Mouse (Mus musculus): ENCODE data around the gene Ninj1. TPM values are rescaled to one million over a fixed set of nuclear protein-coding genes. Genes with fewer than 3 reads are reported as not detected.
A peak's percentile ranks its signal among the peaks of the same experiment; 100 is the strongest.

Gene Ninj1
- total RNA-seq (2017) = 58.6 and 65.6 TPM in 2 replicates

DNA sequence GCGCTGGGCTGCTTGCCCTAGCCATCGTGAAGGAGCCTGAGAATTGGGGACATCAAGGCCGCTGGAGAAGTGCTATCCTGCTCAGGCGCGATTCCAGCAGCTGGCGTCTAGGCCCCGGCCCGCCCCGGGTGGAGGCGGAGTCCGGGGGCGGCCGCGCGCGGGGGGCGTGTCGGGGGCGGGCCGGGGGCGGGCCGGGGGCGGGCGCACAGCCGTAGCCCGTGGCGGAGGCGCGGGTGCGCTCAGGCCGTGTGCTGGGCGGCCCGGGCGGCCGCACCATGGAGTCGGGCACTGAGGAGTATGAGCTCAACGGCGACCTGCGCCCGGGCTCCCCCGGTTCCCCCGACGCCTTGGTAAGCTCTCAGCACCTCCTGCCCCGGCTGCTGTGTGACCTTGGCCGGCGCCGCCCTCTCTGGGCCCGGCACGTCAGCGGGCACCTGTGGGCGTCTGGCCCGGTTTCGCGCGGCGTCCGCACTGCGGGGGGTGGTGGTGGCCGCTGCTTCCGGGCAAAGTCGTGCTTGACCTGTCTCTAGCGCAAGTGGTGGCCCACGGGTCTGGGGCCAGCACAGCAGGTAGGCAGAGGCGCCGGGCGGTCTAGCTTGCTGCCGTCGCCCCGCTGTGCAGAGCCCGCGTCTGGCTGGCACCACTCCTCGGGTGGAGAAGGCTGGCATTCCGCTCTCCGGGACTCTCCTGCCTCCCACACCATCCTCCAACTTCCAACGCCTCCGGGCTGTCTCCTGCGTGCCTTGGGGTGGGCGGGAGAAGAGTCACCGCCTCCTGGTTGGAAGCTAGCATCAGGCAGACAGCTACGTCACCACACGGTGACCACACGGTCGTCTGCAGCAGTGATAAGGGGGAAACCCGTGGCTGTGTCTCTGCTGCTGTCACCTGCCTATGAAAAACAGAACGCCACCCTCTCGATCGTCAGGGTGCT is at the start of gene Ninj1:
Gene Ninj1 (plus strand): TSS at position 198 of the 931 bp plus-strand sequence.
- peak; percentile 84 to 87 for ATAC-seq (replicated peaks in 1 of 2; ENCODE audit: insufficient read depth in 1 of 2, low FRiP score in 2 of 2, low TSS enrichment in 1 of 2, low read depth in 1 of 2, poor library complexity in 2 of 2, severe bottlenecking in 2 of 2)

DNA sequence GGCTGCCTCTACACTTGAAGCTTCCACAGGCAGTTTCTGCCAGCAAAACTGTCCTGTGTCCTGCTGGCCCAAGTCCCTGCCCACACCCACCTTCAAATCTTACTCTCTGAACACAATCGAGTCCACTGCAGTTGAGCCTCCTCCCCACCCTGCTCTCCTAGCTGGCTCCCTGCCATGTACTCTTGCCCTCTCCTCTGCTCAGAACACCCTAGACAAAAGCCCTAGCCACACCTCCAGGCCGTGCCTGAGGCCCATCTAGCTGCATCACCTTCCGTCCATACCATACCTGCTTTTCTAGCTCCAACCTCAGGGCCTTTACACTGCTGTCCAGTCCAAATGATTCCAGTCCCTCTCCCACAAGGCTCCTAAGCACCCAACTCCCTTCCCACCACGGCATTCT is 46.7 kb upstream of the Ninj1 start:
- no peak for ATAC-seq (replicated peaks in 1 of 2; ENCODE audit: insufficient read depth in 1 of 2, low FRiP score in 2 of 2, low TSS enrichment in 1 of 2, low read depth in 1 of 2, poor library complexity in 2 of 2, severe bottlenecking in 2 of 2)

DNA sequence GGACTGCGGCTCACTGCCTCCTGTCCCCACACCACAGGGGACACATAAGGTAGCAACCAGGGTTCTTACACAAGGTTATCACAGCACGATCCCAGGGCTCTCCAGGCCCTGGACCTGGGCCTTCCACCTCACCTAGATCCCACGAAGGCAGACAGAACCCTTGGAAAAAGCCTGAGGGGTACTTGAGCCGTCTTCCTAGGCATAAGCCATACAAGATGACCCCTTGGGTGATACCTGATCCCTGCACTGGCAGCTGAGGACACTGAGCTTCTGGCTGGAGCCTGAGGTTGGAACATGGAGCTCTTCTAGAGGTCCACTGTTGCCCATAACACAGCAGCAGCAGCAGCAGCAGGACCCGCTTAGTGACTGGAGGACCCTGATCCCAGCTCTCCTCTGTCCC is 44.9 kb upstream of the Ninj1 start:
- no peak for ATAC-seq (replicated peaks in 1 of 2; ENCODE audit: insufficient read depth in 1 of 2, low FRiP score in 2 of 2, low TSS enrichment in 1 of 2, low read depth in 1 of 2, poor library complexity in 2 of 2, severe bottlenecking in 2 of 2)

DNA sequence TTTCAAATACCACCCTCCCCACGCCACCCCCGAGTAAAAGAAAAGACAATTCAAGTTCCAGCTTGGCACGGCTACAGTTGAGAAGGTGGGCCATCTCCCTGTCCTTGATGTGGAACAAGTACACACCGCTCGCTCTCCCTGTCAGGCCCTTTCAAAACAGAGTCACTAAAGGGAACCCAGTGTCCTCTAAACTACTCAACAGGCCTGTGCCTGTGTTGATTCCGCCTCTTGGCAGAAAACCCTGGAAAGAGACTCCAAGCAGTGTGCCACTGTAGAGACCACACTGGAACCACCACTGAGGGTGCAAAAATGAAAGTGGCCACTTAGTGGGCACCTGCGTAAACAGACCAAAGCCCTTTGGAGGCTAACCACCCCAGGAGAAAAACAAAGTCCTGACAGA is 44.0 kb upstream of the Ninj1 start:
- ATAC-seq (replicated peaks in 1 of 2; ENCODE audit: insufficient read depth in 1 of 2, low FRiP score in 2 of 2, low TSS enrichment in 1 of 2, low read depth in 1 of 2, poor library complexity in 2 of 2, severe bottlenecking in 2 of 2) = no peak

DNA sequence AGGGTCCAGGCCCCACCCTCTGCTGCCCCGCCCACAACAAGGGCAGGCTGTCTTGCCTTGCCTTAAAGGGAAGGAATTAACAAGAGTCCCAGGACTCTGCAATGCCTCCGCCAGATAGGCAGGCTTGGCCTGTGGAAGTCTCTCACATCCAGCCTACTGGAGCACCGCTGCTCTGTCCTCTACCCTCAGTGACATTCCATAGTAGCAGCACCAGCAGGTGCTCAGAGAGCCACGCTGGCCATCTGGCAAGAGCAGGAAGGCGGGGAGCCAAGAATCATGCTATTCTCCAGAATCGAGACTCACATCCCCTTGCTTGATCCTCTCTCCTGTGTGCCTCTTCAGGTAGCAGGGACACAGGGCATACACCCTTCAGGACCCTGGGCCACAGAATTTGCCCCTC is 42.8 kb upstream of the Ninj1 start:
- no peak for ATAC-seq (replicated peaks in 1 of 2; ENCODE audit: insufficient read depth in 1 of 2, low FRiP score in 2 of 2, low TSS enrichment in 1 of 2, low read depth in 1 of 2, poor library complexity in 2 of 2, severe bottlenecking in 2 of 2)

DNA sequence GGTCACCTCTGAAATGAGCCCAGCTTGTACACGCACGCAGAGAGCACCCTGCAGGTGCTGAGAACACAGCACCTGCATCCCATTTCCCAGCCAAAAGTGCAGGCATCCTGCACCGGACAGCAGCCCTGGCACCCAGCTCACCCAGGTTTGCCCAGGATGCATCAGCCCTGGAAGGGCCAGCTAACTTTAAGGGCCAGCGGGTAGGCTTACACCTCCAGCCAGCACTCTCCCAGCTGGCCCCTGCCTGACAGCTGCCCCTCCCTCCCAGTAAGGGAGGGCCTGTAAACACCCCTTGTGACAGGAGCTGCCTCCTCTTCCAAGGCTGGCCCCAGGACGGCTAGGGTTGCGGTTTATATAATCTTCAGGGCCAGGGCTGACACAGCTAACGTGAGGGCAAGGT is 41.9 kb upstream of the Ninj1 start:
- ATAC-seq (replicated peaks in 1 of 2; ENCODE audit: insufficient read depth in 1 of 2, low FRiP score in 2 of 2, low TSS enrichment in 1 of 2, low read depth in 1 of 2, poor library complexity in 2 of 2, severe bottlenecking in 2 of 2) = no peak

DNA sequence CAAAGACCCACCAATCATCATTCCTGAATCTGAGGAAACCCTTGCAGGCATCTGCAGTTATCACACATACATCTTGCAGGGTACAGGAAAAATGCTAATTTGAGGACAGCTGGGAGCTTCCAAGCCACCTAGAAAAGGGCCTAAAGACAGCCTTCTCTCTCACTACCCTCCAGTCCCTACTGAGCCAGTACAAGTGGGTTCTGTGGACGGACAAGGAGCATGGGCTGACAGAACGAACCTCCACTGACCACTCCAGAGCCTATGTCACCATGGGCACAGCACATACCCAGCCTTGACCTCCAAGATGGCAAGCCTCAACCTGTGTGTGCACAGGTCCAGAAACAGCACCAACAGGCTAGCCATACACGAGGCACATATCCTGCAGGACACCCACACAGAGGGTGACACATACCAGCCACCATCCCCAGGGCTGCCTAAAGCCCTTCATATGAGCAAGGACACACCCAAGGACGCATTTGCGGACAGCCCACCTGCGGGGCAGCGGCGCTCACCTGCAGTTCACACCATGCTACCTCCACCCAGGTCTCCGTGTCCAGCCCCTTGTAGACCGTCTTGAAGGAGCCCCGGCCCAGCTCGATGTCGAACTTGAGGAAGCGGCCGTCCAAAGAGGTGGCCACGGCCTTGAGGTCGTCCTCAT is 41.1 kb upstream of the Ninj1 start:
- no peak for ATAC-seq (replicated peaks in 1 of 2; ENCODE audit: insufficient read depth in 1 of 2, low FRiP score in 2 of 2, low TSS enrichment in 1 of 2, low read depth in 1 of 2, poor library complexity in 2 of 2, severe bottlenecking in 2 of 2)

DNA sequence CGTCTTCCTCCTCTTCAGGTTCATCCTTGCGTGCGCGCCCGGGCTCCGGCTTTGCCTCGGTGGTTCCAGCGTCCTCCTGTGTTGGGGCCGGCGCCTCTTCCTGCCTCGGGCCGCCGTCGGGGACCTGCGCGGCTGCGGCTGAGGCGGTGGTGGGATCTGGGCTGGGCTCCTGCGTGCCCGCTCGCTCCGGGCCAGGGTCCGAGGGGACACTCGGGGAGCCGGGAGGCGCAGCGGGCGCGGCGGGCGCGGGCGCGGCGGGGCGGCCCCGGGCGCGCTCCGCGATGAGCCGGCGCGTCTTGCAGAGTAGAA is 40.6 kb upstream of the Ninj1 start:
- ATAC-seq (replicated peaks in 1 of 2; ENCODE audit: insufficient read depth in 1 of 2, low FRiP score in 2 of 2, low TSS enrichment in 1 of 2, low read depth in 1 of 2, poor library complexity in 2 of 2, severe bottlenecking in 2 of 2) = no peak

DNA sequence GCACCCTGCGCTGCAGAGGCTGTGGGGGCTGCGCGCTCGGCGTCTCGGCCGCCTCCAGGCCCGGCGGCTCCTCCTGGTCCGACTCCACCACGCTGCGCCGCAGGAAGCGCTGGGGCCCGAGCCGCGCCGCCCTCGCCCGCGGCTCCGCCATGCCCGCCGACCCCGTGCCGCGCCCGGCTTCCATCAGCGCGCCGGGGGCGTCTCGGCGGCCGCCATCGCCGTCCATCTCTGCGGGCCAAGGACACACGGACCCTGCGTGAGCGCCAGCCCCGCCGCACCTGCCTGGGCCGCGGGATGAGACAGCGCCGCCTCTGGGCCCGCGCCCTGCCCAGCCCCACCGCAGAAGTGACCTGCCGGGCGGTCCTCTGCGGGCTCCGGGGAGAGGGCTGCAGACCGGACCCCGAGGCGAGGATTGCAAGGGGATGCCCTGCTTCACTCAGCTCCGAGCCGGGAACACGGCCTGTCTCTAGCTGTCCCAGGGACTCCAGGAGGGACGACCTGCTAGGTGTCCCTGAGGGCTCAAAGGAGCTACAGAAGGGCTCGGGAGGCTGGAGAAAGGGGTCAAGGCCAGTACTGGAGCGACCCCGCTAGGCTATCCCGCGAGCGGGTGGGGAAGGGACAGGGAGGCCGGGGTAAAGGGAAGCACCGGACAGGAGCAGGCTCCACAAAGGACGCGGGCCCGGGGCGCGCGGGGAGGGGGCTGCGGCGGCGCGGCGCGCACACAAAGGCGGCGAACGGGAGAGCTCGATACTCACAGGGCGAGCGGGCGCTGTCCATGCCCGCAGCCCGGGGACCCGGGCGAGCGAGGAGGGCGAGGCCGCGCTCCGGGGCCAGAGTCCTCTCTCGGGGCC is 40.1 kb upstream of the Ninj1 start:
- no peak for ATAC-seq (replicated peaks in 1 of 2; ENCODE audit: insufficient read depth in 1 of 2, low FRiP score in 2 of 2, low TSS enrichment in 1 of 2, low read depth in 1 of 2, poor library complexity in 2 of 2, severe bottlenecking in 2 of 2)

DNA sequence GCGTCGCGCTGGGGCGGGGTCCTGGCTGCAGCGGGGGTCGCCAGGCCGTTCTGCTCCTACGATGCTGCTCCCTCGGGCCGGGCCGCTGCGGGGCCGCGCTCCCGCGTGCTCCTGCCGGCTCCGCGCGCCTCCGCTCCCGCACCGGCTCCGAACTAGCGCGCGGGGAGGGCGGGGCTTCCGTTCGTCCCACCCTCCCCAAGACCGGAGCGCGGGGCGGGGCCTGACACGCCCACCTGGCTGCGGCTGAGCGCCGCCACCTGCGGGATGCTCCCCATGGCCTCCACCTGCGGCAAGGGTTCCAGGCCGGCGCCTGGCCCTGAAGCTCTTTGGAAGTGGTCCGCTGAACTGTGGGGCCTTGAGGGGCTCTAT is 39.4 kb upstream of the Ninj1 start, which contains the start of gene Wnk2:
Gene Wnk2 (minus strand): TSS at position 157 of the 369 bp plus-strand sequence.
- ATAC-seq (replicated peaks in 1 of 2; ENCODE audit: insufficient read depth in 1 of 2, low FRiP score in 2 of 2, low TSS enrichment in 1 of 2, low read depth in 1 of 2, poor library complexity in 2 of 2, severe bottlenecking in 2 of 2) = peak in 1 of 2 experiments; percentile 49; a peak in 1 of 4 replicates

DNA sequence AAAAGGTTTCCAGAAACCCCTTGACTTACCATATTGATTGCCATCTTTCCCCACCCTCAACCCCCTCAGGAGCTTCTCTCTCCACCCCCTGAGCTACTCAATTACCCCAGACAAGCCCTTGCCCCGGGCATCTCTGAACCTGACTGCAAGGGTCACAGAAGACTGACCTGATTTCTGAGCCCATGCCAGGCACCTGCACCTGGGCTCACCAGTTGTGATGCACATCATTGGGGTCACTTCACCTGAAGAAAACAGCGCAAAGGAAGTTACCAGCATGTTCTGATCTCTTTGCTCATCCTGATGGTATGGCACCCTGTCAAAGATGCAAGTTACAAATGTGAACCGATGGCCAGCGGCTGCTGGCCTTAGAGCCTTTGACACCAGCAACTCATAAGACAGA is 38.6 kb upstream of the Ninj1 start:
- no peak for ATAC-seq (replicated peaks in 1 of 2; ENCODE audit: insufficient read depth in 1 of 2, low FRiP score in 2 of 2, low TSS enrichment in 1 of 2, low read depth in 1 of 2, poor library complexity in 2 of 2, severe bottlenecking in 2 of 2)

DNA sequence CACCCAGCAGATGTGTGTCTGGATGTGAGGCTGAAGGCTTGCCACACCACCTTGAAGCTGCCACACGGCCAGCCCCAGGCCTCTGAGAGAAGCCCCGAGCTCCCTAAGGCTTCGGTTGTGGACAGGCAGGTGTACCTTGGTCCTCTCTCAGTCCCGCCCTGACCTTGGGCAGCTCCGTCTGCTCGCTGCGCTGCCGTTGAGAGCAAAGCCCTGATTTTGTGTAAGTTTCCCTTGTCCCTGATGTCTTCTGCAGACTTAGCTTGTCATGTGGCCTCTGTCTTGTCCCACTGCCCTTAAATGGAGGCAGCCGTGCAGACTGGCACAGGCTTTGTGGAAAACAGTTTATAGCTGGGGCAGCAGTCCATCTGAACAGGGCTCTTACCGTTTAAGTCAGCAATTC is 33.3 kb upstream of the Ninj1 start:
- ATAC-seq (replicated peaks in 1 of 2; ENCODE audit: insufficient read depth in 1 of 2, low FRiP score in 2 of 2, low TSS enrichment in 1 of 2, low read depth in 1 of 2, poor library complexity in 2 of 2, severe bottlenecking in 2 of 2) = no peak

DNA sequence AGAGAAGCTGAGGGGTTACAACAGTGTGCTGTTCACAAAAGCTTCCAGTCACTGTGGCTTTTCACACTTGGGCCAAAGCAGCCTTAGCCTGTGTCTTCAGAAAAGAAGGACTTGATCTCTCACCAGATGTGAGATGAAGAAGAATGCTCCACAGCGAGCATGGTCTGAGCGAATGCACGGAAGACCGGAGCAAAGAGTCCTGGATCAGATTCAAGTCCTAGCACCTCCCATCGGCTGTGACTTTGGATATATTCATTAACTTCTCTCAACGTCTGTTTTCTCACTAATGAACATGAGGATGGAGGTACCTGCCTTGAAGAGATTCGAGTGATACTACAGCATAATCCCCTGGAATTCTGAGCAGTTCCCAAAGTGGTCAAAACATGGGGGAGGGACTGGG is 32.7 kb upstream of the Ninj1 start:
- no peak for ATAC-seq (replicated peaks in 1 of 2; ENCODE audit: insufficient read depth in 1 of 2, low FRiP score in 2 of 2, low TSS enrichment in 1 of 2, low read depth in 1 of 2, poor library complexity in 2 of 2, severe bottlenecking in 2 of 2)

DNA sequence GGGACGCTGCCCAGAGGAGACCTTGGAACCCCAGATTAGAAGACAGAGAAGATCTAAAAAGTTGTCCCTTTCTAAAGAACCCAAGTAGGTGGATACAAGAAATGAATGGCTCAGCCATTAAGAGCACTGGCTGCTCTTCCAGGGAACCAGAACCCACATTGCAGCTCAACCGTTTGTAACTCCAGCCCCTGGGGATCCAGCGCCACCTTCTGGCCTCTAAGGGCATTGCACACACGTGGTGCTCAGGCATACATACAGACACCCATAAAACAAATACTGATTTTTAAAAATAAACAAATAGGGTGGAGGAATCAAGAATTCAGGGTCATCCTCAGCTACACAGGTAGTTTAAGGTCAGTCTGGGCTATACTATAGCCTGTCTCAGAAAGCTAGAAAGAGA is 30.6 kb upstream of the Ninj1 start:
- no peak for ATAC-seq (replicated peaks in 1 of 2; ENCODE audit: insufficient read depth in 1 of 2, low FRiP score in 2 of 2, low TSS enrichment in 1 of 2, low read depth in 1 of 2, poor library complexity in 2 of 2, severe bottlenecking in 2 of 2)

DNA sequence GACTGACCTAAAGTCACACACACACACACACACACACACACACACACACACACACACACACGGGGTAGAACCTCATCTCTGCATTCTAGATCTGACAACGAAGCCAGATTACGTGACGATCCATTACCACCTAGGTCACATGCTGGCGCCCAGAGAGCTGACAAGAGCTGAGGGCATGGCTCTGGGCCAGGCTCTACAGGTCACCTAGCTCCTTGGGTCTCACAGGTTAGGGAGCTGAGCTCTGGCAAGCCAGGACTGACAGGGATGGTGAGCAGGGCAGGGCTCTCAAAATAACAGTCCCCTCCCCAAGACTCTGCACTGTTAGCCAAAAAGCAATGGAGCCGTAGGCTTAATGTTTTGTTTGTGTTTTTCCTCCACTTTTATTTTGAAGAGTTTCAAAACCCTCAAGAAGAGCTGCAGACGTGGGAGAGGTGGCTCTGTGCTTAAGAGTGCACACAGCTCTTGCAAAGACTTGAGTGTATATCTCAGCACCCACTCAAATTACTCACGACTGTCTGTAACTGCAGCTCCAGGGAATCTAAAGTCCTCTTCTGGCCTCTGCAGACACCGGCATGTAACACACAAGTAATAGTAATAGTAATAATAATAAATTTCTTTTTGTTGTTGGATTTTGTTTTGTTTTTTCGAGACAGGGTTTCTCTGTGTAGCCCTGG is 29.1 kb upstream of the Ninj1 start:
- ATAC-seq (replicated peaks in 1 of 2; ENCODE audit: insufficient read depth in 1 of 2, low FRiP score in 2 of 2, low TSS enrichment in 1 of 2, low read depth in 1 of 2, poor library complexity in 2 of 2, severe bottlenecking in 2 of 2) = no peak

DNA sequence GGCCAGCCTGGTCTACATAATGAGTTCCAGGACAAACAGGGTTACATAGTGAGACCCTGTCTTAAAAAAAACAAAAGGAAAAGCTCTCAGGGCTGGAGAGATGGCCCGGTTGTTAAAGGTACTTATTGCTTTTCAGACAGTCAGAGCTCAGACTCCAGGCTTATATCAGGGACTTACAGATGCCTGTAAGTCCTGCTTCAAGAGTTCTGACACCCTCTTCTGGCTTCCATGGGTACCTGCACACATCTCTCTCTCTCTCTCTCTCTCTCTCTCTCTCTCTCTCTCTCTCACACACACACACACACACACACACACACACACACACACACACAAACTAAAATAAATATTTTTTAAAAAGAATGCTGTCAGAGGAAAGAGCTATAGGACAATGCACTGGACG is 26.0 kb upstream of the Ninj1 start:
- ATAC-seq (replicated peaks in 1 of 2; ENCODE audit: insufficient read depth in 1 of 2, low FRiP score in 2 of 2, low TSS enrichment in 1 of 2, low read depth in 1 of 2, poor library complexity in 2 of 2, severe bottlenecking in 2 of 2) = no peak

DNA sequence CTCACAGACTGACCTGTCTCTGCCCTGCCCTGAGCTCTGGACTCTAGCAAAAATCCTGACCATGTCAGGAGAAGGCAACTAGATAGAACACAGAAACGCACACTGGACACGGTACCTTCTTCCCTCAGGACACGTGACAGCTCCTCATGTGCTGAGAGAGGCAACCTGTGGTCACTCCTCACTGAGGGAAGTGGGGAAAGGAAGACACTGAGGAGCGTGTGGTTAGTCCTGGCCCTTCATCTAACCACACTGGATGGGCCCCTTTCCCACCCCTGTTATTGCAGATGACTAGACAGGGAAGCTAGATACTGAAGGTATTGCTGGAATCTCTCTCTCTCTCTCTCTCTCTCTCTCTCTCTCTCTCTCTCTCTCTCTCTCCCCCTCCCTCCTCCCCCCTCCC is 24.6 kb upstream of the Ninj1 start:
- ATAC-seq (replicated peaks in 1 of 2; ENCODE audit: insufficient read depth in 1 of 2, low FRiP score in 2 of 2, low TSS enrichment in 1 of 2, low read depth in 1 of 2, poor library complexity in 2 of 2, severe bottlenecking in 2 of 2) = peak; percentile 48 to 63
